Mouse (Mus musculus): ENCODE results near the gene Jup. TPM values are rescaled to one million over a fixed set of nuclear protein-coding genes. Genes with fewer than 3 reads are reported as not detected.

Gene Jup
- polyA plus RNA-seq, 1 experiment from 2014 or later, result 37.6 TPM

DNA sequence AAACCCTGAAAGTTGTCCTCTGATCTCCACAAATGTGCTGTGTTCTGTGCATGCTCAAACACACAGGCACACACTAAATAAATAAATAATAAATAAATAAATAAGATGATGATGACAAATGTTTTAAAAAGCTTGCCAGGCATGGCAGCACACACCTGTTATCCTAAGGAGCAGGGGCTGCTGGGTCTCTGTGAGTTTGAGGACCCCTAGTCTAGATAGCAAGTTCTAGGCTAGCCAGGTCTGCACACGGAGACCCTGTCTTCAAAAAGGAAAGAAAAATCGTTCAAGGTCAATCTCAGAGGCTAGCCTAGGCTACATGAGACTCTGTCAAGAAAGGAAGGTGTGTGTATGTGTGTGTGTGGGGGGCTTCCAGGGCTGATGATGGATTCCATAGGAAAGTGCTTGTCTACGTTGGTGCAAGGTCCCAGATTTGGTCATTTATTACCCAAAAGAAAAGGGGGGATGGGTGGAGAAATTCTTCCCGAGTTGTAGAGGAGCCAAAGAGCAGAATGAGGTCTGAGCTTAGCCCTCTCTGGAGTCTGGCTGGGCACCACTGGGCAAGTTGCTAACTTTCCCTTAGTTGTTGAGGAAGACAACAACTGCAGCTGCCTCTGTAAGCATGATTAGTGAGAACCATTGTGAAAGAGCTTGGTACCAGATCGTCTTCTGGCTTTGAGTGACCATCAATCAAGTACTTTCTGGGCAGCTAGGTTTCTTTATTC, 3.0 kb downstream of the Jup start:
- whole genome bisulfite sequencing, result 73% methylated on average over 5 of the region's 5 CpGs
- peaks cover 45% of the 10 kb centered on the region for H3K27me3 ChIP-seq
- peaks cover 39% of the 10 kb centered on the region for H3K4me1 ChIP-seq
- H3K4me2 ChIP-seq, result no peak overlapping the region
- no peaks in the 10 kb centered on the region for H3K36me3 ChIP-seq (replicated peaks)
- no peak overlapping the region for H3K27ac ChIP-seq
- no peaks in the 10 kb centered on the region for H3K9me3 ChIP-seq
- no peak overlapping the region for H3K9ac ChIP-seq
- ATAC-seq (ENCODE audit: low FRiP score), result no peak
- H3K4me3 ChIP-seq (replicated peaks), result no peak overlapping the region

DNA sequence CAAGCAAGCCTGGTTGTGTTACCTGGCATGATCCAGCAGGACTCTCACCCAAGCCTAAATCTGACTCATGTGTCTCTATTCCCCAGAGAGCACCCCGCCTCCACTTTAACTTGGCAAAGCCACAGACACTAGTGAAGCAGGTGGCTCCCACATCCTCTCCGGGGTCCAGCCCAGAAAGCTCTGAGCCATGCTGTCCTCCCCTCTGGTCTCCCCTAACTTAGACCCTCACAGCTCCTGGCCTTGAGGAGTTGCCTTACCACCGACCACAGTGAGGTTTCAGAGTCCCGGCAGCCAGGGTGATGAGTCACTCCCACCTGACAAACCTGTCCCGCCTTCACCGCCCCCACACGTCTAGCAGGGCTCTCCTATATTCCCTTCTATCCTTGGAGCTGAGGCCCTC, 3.8 kb downstream of the Jup start:
- H3K27me3 ChIP-seq, result peaks cover 42% of the 10 kb centered on the region
- 78% methylated on average over 7 of the region's 7 CpGs for WGBS
- no peak overlapping the region for H3K9ac ChIP-seq
- peaks cover 39% of the 10 kb centered on the region for H3K4me1 ChIP-seq
- H3K9me3 ChIP-seq, result no peaks in the 10 kb centered on the region
- H3K4me2 ChIP-seq, result no peak overlapping the region
- no peak overlapping the region for H3K27ac ChIP-seq
- no peak overlapping the region for H3K4me3 ChIP-seq (replicated peaks)
- H3K36me3 ChIP-seq (replicated peaks), result no peaks in the 10 kb centered on the region
- ATAC-seq (ENCODE audit: low FRiP score), result no peak

GRCm38 (mm10) chr11:100392958-100393357, 4.6 kb downstream of the Jup start:
- Histone ChIP-seq H3K9me3 (no peaks in the 10 kb centered on the region), H3K4me1 (peaks cover 36% of the 10 kb centered on the region), H3K4me2 (no peak overlapping the region), H3K27me3 (peaks cover 42% of the 10 kb centered on the region), H3K36me3 (replicated peaks) (no peaks in the 10 kb centered on the region), H3K9ac (no peak overlapping the region), H3K4me3 (replicated peaks) (no peak overlapping the region), H3K27ac (no peak overlapping the region)
- ATAC-seq (ENCODE audit: low FRiP score), result no peak
- WGBS, result 89% methylated on average over 5 of the region's 5 CpGs

DNA sequence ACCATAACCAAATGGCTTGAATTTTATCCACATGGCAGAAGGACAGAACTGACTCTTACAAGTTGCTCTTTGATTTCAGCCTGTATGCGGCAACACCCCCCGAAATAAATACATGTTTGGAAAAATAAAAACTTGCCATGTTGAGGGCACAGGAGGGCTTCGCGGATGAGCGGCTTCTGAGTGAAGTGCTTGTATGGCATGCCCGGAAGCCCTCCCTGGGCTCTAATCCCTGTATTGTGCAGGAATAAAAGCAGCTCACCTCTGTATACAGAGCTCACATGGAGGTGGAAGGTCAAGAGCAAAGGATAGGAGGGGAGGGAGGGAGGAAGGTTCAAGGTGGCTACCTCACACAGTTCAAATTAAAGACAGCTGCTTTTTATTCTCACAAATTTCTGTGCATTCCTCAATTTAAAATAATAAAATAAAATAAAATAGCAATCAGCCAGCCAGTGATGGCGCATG, 5.6 kb downstream of the Jup start:
- Histone ChIP-seq H3K4me2 (no peak overlapping the region), H3K4me3 (replicated peaks) (no peak overlapping the region), H3K9me3 (no peaks in the 10 kb centered on the region), H3K27ac (no peak overlapping the region), H3K36me3 (replicated peaks) (no peaks in the 10 kb centered on the region), H3K9ac (no peak overlapping the region), H3K27me3 (peaks cover 36% of the 10 kb centered on the region), H3K4me1 (peaks cover 32% of the 10 kb centered on the region)
- ATAC-seq (ENCODE audit: low FRiP score), result no peak
- 67% methylated on average over 7 of the region's 7 CpGs for WGBS

DNA sequence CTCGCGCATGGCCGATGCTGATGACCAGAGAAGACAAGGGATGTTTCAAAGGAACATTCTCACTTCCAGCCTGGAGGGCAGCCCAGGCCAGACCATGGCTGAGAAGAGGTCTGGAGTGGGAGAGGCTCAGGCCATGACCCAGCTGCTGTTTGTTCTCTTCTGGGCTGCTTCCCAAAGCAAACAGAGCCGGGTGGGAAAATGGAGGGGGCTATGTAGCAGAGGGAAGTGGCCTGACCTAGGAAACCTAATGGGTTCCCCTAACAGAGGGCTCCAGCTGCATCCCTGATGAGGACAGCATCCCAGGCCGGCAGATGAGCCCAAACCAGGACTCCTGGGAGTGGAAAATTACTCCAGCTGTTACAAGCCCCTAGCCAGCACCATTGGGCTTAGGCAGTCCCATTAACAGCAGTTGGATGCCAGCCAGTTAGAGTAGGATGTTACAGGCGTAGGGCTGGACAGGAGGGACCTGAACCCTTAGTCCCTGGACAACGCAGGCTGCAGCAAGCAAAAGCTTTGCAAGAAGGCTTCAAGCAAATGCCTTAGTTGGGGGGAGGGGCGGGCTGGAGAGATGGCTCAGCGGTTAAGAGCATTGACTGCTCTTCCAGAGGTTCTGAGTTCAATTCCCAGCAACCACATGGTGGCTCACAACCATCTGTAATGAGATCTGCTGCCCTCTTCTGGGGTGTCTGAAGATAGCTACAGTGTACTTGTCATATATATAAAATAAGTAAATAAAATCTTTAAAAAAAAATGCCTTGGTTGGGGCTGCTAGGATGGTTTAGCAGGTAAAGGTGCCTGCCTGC, 6.3 kb downstream of the Jup start:
- Histone ChIP-seq H3K4me3 (replicated peaks) (no peak overlapping the region), H3K9me3 (no peaks in the 10 kb centered on the region), H3K4me2 (no peak overlapping the region), H3K27ac (no peak overlapping the region), H3K4me1 (peaks cover 26% of the 10 kb centered on the region), H3K36me3 (replicated peaks) (no peaks in the 10 kb centered on the region), H3K27me3 (peaks cover 30% of the 10 kb centered on the region), H3K9ac (no peak overlapping the region)
- WGBS, result 75% methylated on average over 9 of the region's 9 CpGs
- no peak for ATAC-seq (ENCODE audit: low FRiP score)

GRCm38 (mm10) chr11:100389931-100390445, 7.6 kb downstream of the Jup start:
- ATAC-seq (ENCODE audit: low FRiP score), result no peak
- H3K4me1 ChIP-seq, result peaks cover 13% of the 10 kb centered on the region; the same call in 1 of the 2 replicates

GRCm38 (mm10) chr11:100388588-100388987, 9.0 kb downstream of the Jup start:
- H3K4me2 ChIP-seq, result no peak overlapping the region
- no peaks in the 10 kb centered on the region for H3K9me3 ChIP-seq
- WGBS, result 93% methylated on average over 6 of the region's 6 CpGs
- H3K4me3 ChIP-seq (replicated peaks), result no peak overlapping the region
- H3K4me1 ChIP-seq, result peaks cover 13% of the 10 kb centered on the region; the same call in 1 of the 2 replicates
- no peak overlapping the region for H3K27ac ChIP-seq
- H3K36me3 ChIP-seq (replicated peaks), result peaks cover 15% of the 10 kb centered on the region; the same call in 1 of the 2 replicates
- peaks cover 3% of the 10 kb centered on the region; the same call in 1 of the 2 replicates for H3K27me3 ChIP-seq
- H3K9ac ChIP-seq, result no peak overlapping the region
- ATAC-seq (ENCODE audit: low FRiP score), result no peak

More at GRCm38 (mm10) chr11:100389931-100390445, 7.6 kb downstream of the Jup start:
- Histone ChIP-seq H3K27ac (no peak overlapping the region), H3K9me3 (no peaks in the 10 kb centered on the region), H3K27me3 (peaks cover 17% of the 10 kb centered on the region), H3K4me3 (replicated peaks) (no peak overlapping the region), H3K36me3 (replicated peaks) (0 out of 2 replicates have a peak, but pooled peaks cover 5% of the 10 kb centered on the region), H3K9ac (no peak overlapping the region), H3K4me2 (no peak overlapping the region)
- 50% methylated on average over 8 of the region's 8 CpGs for WGBS

GRCm38 (mm10) chr11:100387589-100388375, 9.8 kb downstream of the Jup start:
- Histone ChIP-seq H3K4me1 (peaks cover 13% of the 10 kb centered on the region; the same call in 1 of the 2 replicates), H3K27ac (no peak overlapping the region), H3K9me3 (no peaks in the 10 kb centered on the region), H3K4me3 (replicated peaks) (no peak overlapping the region), H3K4me2 (no peak overlapping the region), H3K27me3 (no peaks in the 10 kb centered on the region), H3K9ac (no peak overlapping the region), H3K36me3 (replicated peaks) (peaks cover 18% of the 10 kb centered on the region; the same call in 1 of the 2 replicates)
- 70% methylated on average over 13 of the region's 14 CpGs for WGBS
- ATAC-seq (ENCODE audit: low FRiP score), result no peak

DNA sequence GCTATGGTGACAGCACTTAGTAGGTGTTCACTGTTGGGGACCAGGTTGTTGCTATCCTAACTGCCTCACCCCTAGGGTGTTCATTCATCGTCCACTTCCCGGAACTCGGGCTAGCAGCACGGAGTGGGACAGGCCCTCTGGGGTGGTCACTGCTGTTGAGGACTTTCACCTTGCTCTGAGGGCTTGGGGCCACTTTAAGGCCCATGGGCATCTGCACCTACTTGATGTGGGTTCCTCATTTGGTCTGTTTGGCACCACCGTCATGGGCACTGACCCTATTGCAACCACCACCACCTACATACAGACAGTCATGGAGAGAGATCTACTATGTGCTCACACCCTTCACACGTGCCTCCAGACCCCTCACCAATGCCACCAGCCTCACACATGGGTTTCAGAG, 10.5 kb downstream of the Jup start:
- no peak overlapping the region for H3K9ac ChIP-seq
- H3K36me3 ChIP-seq (replicated peaks), result peaks cover 24% of the 10 kb centered on the region
- ATAC-seq (ENCODE audit: low FRiP score), result no peak
- H3K27ac ChIP-seq, result no peak overlapping the region
- H3K9me3 ChIP-seq, result no peaks in the 10 kb centered on the region
- H3K27me3 ChIP-seq, result no peaks in the 10 kb centered on the region
- peaks cover 13% of the 10 kb centered on the region; the same call in 1 of the 2 replicates for H3K4me1 ChIP-seq
- H3K4me3 ChIP-seq (replicated peaks), result no peak overlapping the region
- WGBS, result 90% methylated on average over 6 of the region's 6 CpGs
- H3K4me2 ChIP-seq, result no peak overlapping the region

- WGBS, result 44% methylated on average over 5 of the region's 5 CpGs
- H3K9ac ChIP-seq, result no peak overlapping the region
- no peak overlapping the region for H3K4me3 ChIP-seq (replicated peaks)
- no peaks in the 10 kb centered on the region for H3K27me3 ChIP-seq
- no peak overlapping the region for H3K27ac ChIP-seq
- peaks cover 26% of the 10 kb centered on the region for H3K36me3 ChIP-seq (replicated peaks)
- no peak for ATAC-seq (ENCODE audit: low FRiP score)
- no peak overlapping the region for H3K4me2 ChIP-seq
- no peaks in the 10 kb centered on the region for H3K9me3 ChIP-seq
- H3K4me1 ChIP-seq, result peaks cover 10% of the 10 kb centered on the region; the same call in 1 of the 2 replicates
These were observed 11.0 kb downstream of the Jup start for GRCm38 (mm10) chr11:100386586-100386985.

- H3K36me3 ChIP-seq (replicated peaks), result peaks cover 33% of the 10 kb centered on the region
- H3K27me3 ChIP-seq, result no peaks in the 10 kb centered on the region
- WGBS, result 92% methylated on average over 3 of the region's 3 CpGs
- H3K27ac ChIP-seq, result no peak overlapping the region
- H3K4me3 ChIP-seq (replicated peaks), result no peak overlapping the region
- H3K4me2 ChIP-seq, result no peak overlapping the region
- no peak for ATAC-seq (ENCODE audit: low FRiP score)
- no peaks in the 10 kb centered on the region for H3K4me1 ChIP-seq
- H3K9me3 ChIP-seq, result no peaks in the 10 kb centered on the region
- no peak overlapping the region for H3K9ac ChIP-seq
These were observed 12.5 kb downstream of the Jup start for GRCm38 (mm10) chr11:100385016-100385415.

DNA sequence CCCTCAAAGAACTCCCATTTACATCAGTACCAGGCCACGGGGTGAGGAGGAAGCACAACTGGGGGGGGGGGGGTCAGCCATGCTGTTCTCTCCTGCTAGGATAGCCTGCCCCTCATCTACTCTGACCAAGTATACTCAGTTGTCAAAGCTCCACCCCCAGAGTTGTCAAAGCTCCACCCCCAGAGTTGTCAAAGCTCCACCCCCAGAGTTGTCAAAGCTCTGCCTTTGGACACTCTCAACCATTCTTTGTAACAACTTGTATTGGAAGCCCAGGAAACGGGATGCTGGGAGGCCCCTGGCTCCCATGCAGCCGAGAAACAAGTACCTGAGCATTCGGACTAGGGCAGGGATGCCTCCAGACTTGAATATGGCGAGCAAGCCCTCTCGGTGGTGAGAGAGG, 14.9 kb downstream of the Jup start:
- Histone ChIP-seq H3K9me3 (no peaks in the 10 kb centered on the region), H3K4me2 (no peak overlapping the region), H3K4me3 (replicated peaks) (no peak overlapping the region), H3K4me1 (no peaks in the 10 kb centered on the region), H3K9ac (no peak overlapping the region), H3K36me3 (replicated peaks) (peaks cover 51% of the 10 kb centered on the region), H3K27ac (no peak overlapping the region), H3K27me3 (no peaks in the 10 kb centered on the region)
- no peak for ATAC-seq (ENCODE audit: low FRiP score)
- 79% methylated on average over 6 of the region's 6 CpGs for WGBS

Measured in forebrain, embryonic 12.5 days (tissue).